Mouse (Mus musculus) gonadal fat pad, adult 2 months (tissue): ENCODE measurements around the gene Gpr137. TPM values are rescaled to one million over a fixed set of nuclear protein-coding genes. Genes with fewer than 3 reads are reported as not detected.

Experiments used
- DNase-seq: peaks from one replicate; pipeline ENCODE4 v3.0.0-alpha.2; 2012; ENCODE audit warnings: low read depth
- polyA plus RNA-seq: library from polyadenylated mRNA; depleted of rRNA; stranded (reverse); fragments of >200 nt; gene quantifications from 2 replicates; pipeline ENCODE4 v1.2.3, GENCODE M21; 2012

The Gpr137 gene
- polyA plus RNA-seq, 1 experiment = 89.1 TPM

GRCm38 (mm10) chr19:6973581-6974190 lies 31.4 kb upstream of the Gpr137 start:
- DNase-seq = no peak

GRCm38 (mm10) chr19:6972247-6972917 lies 30.1 kb upstream of the Gpr137 start:
- DNase-seq = no peak

GRCm38 (mm10) chr19:6971644-6972043 lies 29.4 kb upstream of the Gpr137 start:
- DNase-seq = no peak

- DNase-seq = no peak
These were observed 28.3 kb upstream of the Gpr137 start for GRCm38 (mm10) chr19:6970460-6971085.

- no peak for DNase-seq
These were observed 27.5 kb upstream of the Gpr137 start for GRCm38 (mm10) chr19:6969665-6970381.

GRCm38 (mm10) chr19:6969291-6969664 lies 27.0 kb upstream of the Gpr137 start:
- DNase-seq = no peak

GRCm38 (mm10) chr19:6968491-6969271 lies 26.4 kb upstream of the Gpr137 start:
- DNase-seq = no peak

GRCm38 (mm10) chr19:6956461-6956860 lies 14.2 kb upstream of the Gpr137 start:
- no peak for DNase-seq

- DNase-seq = no peak
These were observed 13.1 kb upstream of the Gpr137 start for GRCm38 (mm10) chr19:6955424-6955823.

- DNase-seq = no peak
These were observed 11.8 kb upstream of the Gpr137 start for GRCm38 (mm10) chr19:6954046-6954445.

GRCm38 (mm10) chr19:6952712-6953037 lies 10.4 kb upstream of the Gpr137 start:
- DNase-seq = no peak

GRCm38 (mm10) chr19:6951994-6952711 lies 9.9 kb upstream of the Gpr137 start:
- no peak for DNase-seq

- DNase-seq = no peak
These were observed 9.2 kb upstream of the Gpr137 start for GRCm38 (mm10) chr19:6951381-6951968.

- no peak for DNase-seq
These were observed 8.4 kb upstream of the Gpr137 start for GRCm38 (mm10) chr19:6950613-6951153.

- no peak for DNase-seq
These were observed 7.7 kb upstream of the Gpr137 start for GRCm38 (mm10) chr19:6949951-6950350.

GRCm38 (mm10) chr19:6949532-6949931 lies 7.3 kb upstream of the Gpr137 start:
- no peak for DNase-seq

GRCm38 (mm10) chr19:6948186-6948585 lies 5.9 kb upstream of the Gpr137 start:
- no peak for DNase-seq

GRCm38 (mm10) chr19:6947742-6948141 lies 5.5 kb upstream of the Gpr137 start:
- DNase-seq = no peak

- DNase-seq = no peak
These were observed 1.4 kb upstream of the Gpr137 start for GRCm38 (mm10) chr19:6943709-6944108.

- no peak for DNase-seq
These were observed 484 bp upstream of the Gpr137 start for GRCm38 (mm10) chr19:6942764-6943163.
